27 mouse cellular contexts compared by ENCODE assay signal in the genomic region with DNA sequence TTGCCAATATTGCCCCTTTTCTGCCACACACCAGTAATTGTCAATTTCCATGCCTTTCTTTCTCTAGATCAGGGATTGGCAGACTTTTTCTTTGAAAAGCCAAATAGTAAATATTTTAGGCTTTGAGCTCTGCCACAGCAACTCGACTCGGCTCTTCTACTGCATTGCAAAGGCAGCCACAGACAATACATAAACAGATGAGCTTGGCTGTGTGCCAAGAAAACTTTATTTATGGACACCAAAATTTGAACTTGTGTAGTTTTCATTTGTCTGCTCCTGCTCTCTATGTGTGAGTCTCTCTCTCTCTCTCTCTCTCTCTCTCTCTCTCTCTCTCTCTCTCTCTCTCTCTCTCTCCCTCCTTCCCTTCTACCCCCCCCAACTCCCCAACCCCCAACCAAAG. TPM values are rescaled to one million over a fixed set of nuclear protein-coding genes. Genes with fewer than 3 reads are reported as not detected.
"Had no signal": no experiment of that assay in that cellular context is flagged by ENCODE, and none has a peak within 500 bp of the region (broad histone marks: within the 10 kb centered on the region; RNA-seq: fewer than 3 reads in every experiment).

No protein-coding gene starts in this region.

- H3K4me3 ChIP-seq: left cerebral cortex, adult 2 months; limb, embryonic 13.5 days; liver, embryonic 13.5 days; lung, embryonic 15.5 days; midbrain, embryonic 12.5 days; midbrain, embryonic 15.5 days; neural tube, embryonic 12.5 days; neural tube, embryonic 15.5 days had no signal

- H3K4me1 ChIP-seq: liver, embryonic 13.5 days had no signal

- H3K36me3 ChIP-seq: limb, embryonic 13.5 days; liver, embryonic 13.5 days; lung, embryonic 15.5 days; midbrain, embryonic 12.5 days; midbrain, embryonic 15.5 days; neural tube, embryonic 12.5 days; neural tube, embryonic 15.5 days had no signal

- H3K27ac ChIP-seq: left cerebral cortex, adult 2 months; limb, embryonic 13.5 days; liver, embryonic 13.5 days; lung, embryonic 15.5 days; macrophage; midbrain, embryonic 12.5 days; midbrain, embryonic 15.5 days; neural tube, embryonic 12.5 days; neural tube, embryonic 15.5 days; stomach, postnatal 0 days had no signal

- DNase-seq: kidney, adult 18-20 months; kidney, postnatal 10 days; kidney, postnatal 36 days; layer of hippocampus, postnatal 36 days; left cerebral cortex, postnatal 4 days; liver, embryonic 13.5 days; lung, postnatal 14 days; right cerebral cortex, adult 18-20 months; right cerebral cortex, postnatal 14 days; right cerebral cortex, postnatal 4 days; thymus, adult 2 months; thymus, postnatal 14 days; thymus, postnatal 4 days had no signal

- H3K9me3 ChIP-seq: limb, embryonic 13.5 days; liver, embryonic 13.5 days; lung, embryonic 15.5 days; midbrain, embryonic 12.5 days; midbrain, embryonic 15.5 days; neural tube, embryonic 12.5 days; neural tube, embryonic 15.5 days had no signal

- ATAC-seq: midbrain, embryonic 15.5 days had no signal

- H3K4me2 ChIP-seq: limb, embryonic 13.5 days; liver, embryonic 13.5 days; lung, embryonic 15.5 days; midbrain, embryonic 12.5 days; midbrain, embryonic 15.5 days; neural tube, embryonic 12.5 days; neural tube, embryonic 15.5 days had no signal

- H3K9ac ChIP-seq: limb, embryonic 13.5 days; liver, embryonic 13.5 days; lung, embryonic 15.5 days; midbrain, embryonic 12.5 days; midbrain, embryonic 15.5 days; neural tube, embryonic 12.5 days; neural tube, embryonic 15.5 days had no signal

RNA-seq across cellular contexts. Expression of gene Pimreg, which starts 13.3 kb away (rescaled TPM):
- total RNA-seq: liver, adult 2 months had no signal

RNA-seq across cellular contexts. Expression of gene Aipl1, which starts 17.9 kb away (rescaled TPM):
- total RNA-seq: layer of hippocampus, adult 8-10 months; layer of hippocampus, postnatal 10 days; layer of hippocampus, postnatal 36 days; left cerebral cortex, adult 2 months; left cerebral cortex, postnatal 14 days; liver, adult 2 months had no signal
- polyA plus RNA-seq: liver, adult 2 months; stomach, embryonic 14.5 days had no signal
